ENCODE assay signal across 22 mouse cellular contexts in the genomic region with DNA sequence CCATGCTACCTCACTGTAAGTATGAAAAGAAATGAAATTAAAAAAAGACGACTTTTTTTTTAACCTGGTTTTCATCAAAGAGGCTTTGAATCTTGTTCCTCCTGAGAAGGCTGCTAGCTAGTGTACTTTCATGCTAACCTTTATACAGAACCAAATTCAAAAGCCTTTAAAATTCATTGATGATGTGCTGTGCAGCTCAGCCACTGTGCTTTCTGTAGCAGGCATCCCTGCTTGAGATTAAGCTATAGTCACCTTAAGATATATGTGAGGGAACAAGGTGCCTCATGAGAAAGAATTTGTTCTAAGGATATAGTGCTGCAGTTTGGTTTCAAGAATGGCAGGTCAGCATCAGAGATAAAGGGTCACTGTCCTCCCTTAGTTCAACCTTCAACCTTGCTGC.
A peak's percentile ranks its signal among the peaks of the same experiment; 100 is the strongest.
DNase-seq lines count a peak whose midpoint lies in the region; ATAC-seq and TF ChIP-seq lines count a peak whose summit lies in the region.
"Had no signal": no experiment of that assay in that cellular context is flagged by ENCODE, and none has a peak within 500 bp of the region (broad histone marks: within the 10 kb centered on the region; RNA-seq: fewer than 3 reads in every experiment).

No protein-coding gene starts in this region.

- no peak overlapping the region for H3K4me2 ChIP-seq in midbrain, embryonic 15.5 days
- H3K4me2 ChIP-seq in midbrain, postnatal 0 days (ENCODE audit: low read depth, low read length, poor library complexity, severe bottlenecking) = no peak overlapping the region
- H3K4me2 ChIP-seq in midbrain, embryonic 16.5 days (ENCODE audit: low read length) = no peak overlapping the region
- H3K4me2 ChIP-seq in midbrain, embryonic 14.5 days (ENCODE audit: low read length) = no peak overlapping the region
- H3K4me2 ChIP-seq in hindbrain, postnatal 0 days (ENCODE audit: low read depth, low read length) = no peak overlapping the region

- no peak overlapping the region for H3K27ac ChIP-seq in midbrain, embryonic 15.5 days
- no peak overlapping the region for H3K27ac ChIP-seq in midbrain, postnatal 0 days (ENCODE audit: low read depth, low read length)
- peak overlapping the region; percentile 28; the same call in 1 of the 2 replicates for H3K27ac ChIP-seq in midbrain, embryonic 16.5 days (ENCODE audit: low read length)
- H3K27ac ChIP-seq in midbrain, embryonic 14.5 days (replicated peaks; ENCODE audit: low read depth, low read length) = no peak overlapping the region
- no peak overlapping the region for H3K27ac ChIP-seq in hindbrain, postnatal 0 days

- peak; percentile 60; the same call in 1 of the 2 replicates for ATAC-seq in midbrain, embryonic 15.5 days (replicated peaks)
- ATAC-seq in midbrain, postnatal 0 days (ENCODE audit: low FRiP score) = no peak
- peak; percentile 62; the same call in 1 of the 2 replicates for ATAC-seq in midbrain, embryonic 16.5 days
- ATAC-seq in midbrain, embryonic 14.5 days (ENCODE audit: low FRiP score, low TSS enrichment) = no peak
- no peak for ATAC-seq in hindbrain, postnatal 0 days
- ATAC-seq: activated CD4-positive, CD25-positive, alpha-beta regulatory T cell, adult 4 months; CD4-positive, CD25-positive, alpha-beta regulatory T cell, adult 4 months; Patski had no signal

- H3K27me3 ChIP-seq in midbrain, embryonic 15.5 days (replicated peaks) = no peaks in the 10 kb centered on the region
- H3K27me3 ChIP-seq in midbrain, postnatal 0 days (ENCODE audit: insufficient read depth, low read length) = no peaks in the 10 kb centered on the region
- H3K27me3 ChIP-seq in midbrain, embryonic 16.5 days (ENCODE audit: control insufficient read depth, insufficient read depth, low read depth, low read length) = no peaks in the 10 kb centered on the region
- no peaks in the 10 kb centered on the region for H3K27me3 ChIP-seq in midbrain, embryonic 14.5 days (ENCODE audit: control insufficient read depth, insufficient read depth, low read length)
- no peaks in the 10 kb centered on the region for H3K27me3 ChIP-seq in hindbrain, postnatal 0 days (ENCODE audit: insufficient read depth, low read length)
- H3K27me3 ChIP-seq: CH12.LX, Patski had no signal

- TF ChIP-seq POLR2A in brain, embryonic 14.5 days (IDR thresholded peaks at IDR 0.05; ENCODE audit: borderline replicate concordance, extremely low read depth, insufficient read depth, insufficient read length, poor library complexity, severe bottlenecking) = no peak

- H3K9me3 ChIP-seq in midbrain, embryonic 15.5 days = no peaks in the 10 kb centered on the region
- H3K9me3 ChIP-seq in midbrain, postnatal 0 days (ENCODE audit: low read length) = no peaks in the 10 kb centered on the region
- H3K9me3 ChIP-seq in midbrain, embryonic 16.5 days (replicated peaks; ENCODE audit: control insufficient read depth, low read length, poor library complexity, severe bottlenecking) = no peaks in the 10 kb centered on the region
- H3K9me3 ChIP-seq in midbrain, embryonic 14.5 days (ENCODE audit: control insufficient read depth, low read length) = no peaks in the 10 kb centered on the region
- no peaks in the 10 kb centered on the region for H3K9me3 ChIP-seq in hindbrain, postnatal 0 days (ENCODE audit: low read length)
- H3K9me3 ChIP-seq: G1E had no signal

- no peak for DNase-seq in midbrain, postnatal 0 days (ENCODE audit: low spot score)
- no peak for DNase-seq in midbrain, embryonic 14.5 days
- DNase-seq in brain, embryonic 14.5 days (ENCODE audit: low read depth) = peak; percentile 20
- no peak for DNase-seq in hindbrain, postnatal 0 days (ENCODE audit: low spot score)
- DNase-seq: adrenal gland, adult 2 months; adrenal gland, adult 8-10 months; adrenal gland, postnatal 10 days; adrenal gland, postnatal 14 days; adrenal gland, postnatal 25 days; adrenal gland, postnatal 36 days; B cell, adult 2 months; cerebellum, adult 11 months; cerebellum, adult 11-12 months; cerebellum, adult 18-20 months; cerebellum, adult 2 months had no signal

- H3K4me1 ChIP-seq in midbrain, embryonic 15.5 days = no peaks in the 10 kb centered on the region
- H3K4me1 ChIP-seq in midbrain, postnatal 0 days (ENCODE audit: insufficient read depth, low read length) = no peaks in the 10 kb centered on the region
- H3K4me1 ChIP-seq in midbrain, embryonic 16.5 days (ENCODE audit: control insufficient read depth, insufficient read depth, low read length) = 0 out of 2 replicates have a peak, but pooled peaks cover 2% of the 10 kb centered on the region
- H3K4me1 ChIP-seq in midbrain, embryonic 14.5 days (ENCODE audit: control insufficient read depth, insufficient read depth, low read length) = no peaks in the 10 kb centered on the region
- H3K4me1 ChIP-seq in hindbrain, postnatal 0 days (ENCODE audit: insufficient read depth, low read length) = no peaks in the 10 kb centered on the region

- no peak for TF ChIP-seq CTCF in midbrain, postnatal 0 days (IDR thresholded peaks at IDR 0.05)
- no peak for TF ChIP-seq CTCF in brain, embryonic 14.5 days (IDR thresholded peaks at IDR 0.05; ENCODE audit: borderline replicate concordance, extremely low read depth, insufficient read depth, insufficient read length)
- no peak for TF ChIP-seq CTCF in hindbrain, postnatal 0 days (IDR thresholded peaks at IDR 0.05; ENCODE audit: low read depth)

- 62% methylated on average over 1 of the region's 1 CpGs for WGBS in midbrain, embryonic 15.5 days
- WGBS in midbrain, postnatal 0 days = 68% methylated on average over 1 of the region's 1 CpGs
- WGBS in midbrain, embryonic 16.5 days = 71% methylated on average over 1 of the region's 1 CpGs
- WGBS in midbrain, embryonic 14.5 days = 88% methylated on average over 1 of the region's 1 CpGs
- WGBS in hindbrain, postnatal 0 days = 81% methylated on average over 1 of the region's 1 CpGs

- no peaks in the 10 kb centered on the region for H3K36me3 ChIP-seq in midbrain, embryonic 15.5 days (replicated peaks)
- H3K36me3 ChIP-seq in midbrain, postnatal 0 days (ENCODE audit: insufficient read depth, low read length) = no peaks in the 10 kb centered on the region
- H3K36me3 ChIP-seq in midbrain, embryonic 16.5 days (ENCODE audit: control insufficient read depth, insufficient read depth, low read length) = no peaks in the 10 kb centered on the region
- H3K36me3 ChIP-seq in midbrain, embryonic 14.5 days (ENCODE audit: control insufficient read depth, insufficient read depth, low read length) = no peaks in the 10 kb centered on the region
- no peaks in the 10 kb centered on the region for H3K36me3 ChIP-seq in hindbrain, postnatal 0 days (ENCODE audit: insufficient read depth, low read length)
- H3K36me3 ChIP-seq: G1E had no signal

- no peak overlapping the region for H3K9ac ChIP-seq in midbrain, embryonic 15.5 days
- no peak overlapping the region for H3K9ac ChIP-seq in midbrain, postnatal 0 days (replicated peaks; ENCODE audit: low read length, poor library complexity, severe bottlenecking)
- H3K9ac ChIP-seq in midbrain, embryonic 16.5 days (ENCODE audit: low read depth, low read length) = no peak overlapping the region
- H3K9ac ChIP-seq in midbrain, embryonic 14.5 days (replicated peaks; ENCODE audit: low read length) = no peak overlapping the region
- no peak overlapping the region for H3K9ac ChIP-seq in hindbrain, postnatal 0 days (replicated peaks; ENCODE audit: low read length)

- H3K4me3 ChIP-seq in midbrain, embryonic 15.5 days = no peak overlapping the region
- H3K4me3 ChIP-seq in midbrain, postnatal 0 days (ENCODE audit: low read depth, low read length) = no peak overlapping the region
- H3K4me3 ChIP-seq in midbrain, embryonic 16.5 days (ENCODE audit: low read depth, low read length) = no peak overlapping the region
- no peak overlapping the region for H3K4me3 ChIP-seq in midbrain, embryonic 14.5 days (replicated peaks; ENCODE audit: low read depth, low read length)
- H3K4me3 ChIP-seq in hindbrain, postnatal 0 days (ENCODE audit: low read length) = no peak overlapping the region

Comparison
In these comparisons a context has a peak if more than half of its experiments do, and no peak if none do; other contexts are left out.
1. ATAC-seq: peak in midbrain, embryonic 15.5 days (single experiment) and midbrain, embryonic 16.5 days (single experiment); none in midbrain, postnatal 0 days (single experiment), midbrain, embryonic 14.5 days (single experiment) and hindbrain, postnatal 0 days (single experiment).